Mouse (Mus musculus) midbrain, embryonic 14.5 days (tissue): ENCODE results near the gene Tcte1. TPM values are rescaled to one million over a fixed set of nuclear protein-coding genes. Genes with fewer than 3 reads are reported as not detected.

ENCODE experiments used
- ATAC-seq: fragments of 200-750 bp; cut with Nextera tagmentation; 2 replicates; pipeline ENCODE4 v1.8.0; 2017; ENCODE audit warnings: moderate number of reproducible peaks, moderate library complexity; ENCODE audit not compliant: low FRiP score, low TSS enrichment
- DNase-seq: peaks from one replicate; pipeline ENCODE4 v3.0.0-alpha.2; 2015
- H3K27ac ChIP-seq: fragments of 300-500 bp; sonication (generic); replicated peaks from 2 replicates; pipeline ENCODE4 v1.5.1; 2014; ENCODE audit warnings: mild to moderate bottlenecking, low read depth, low read length, moderate library complexity
- H3K27me3 ChIP-seq: fragments of 300-500 bp; sonication (generic); 2 replicates; pipeline ENCODE4 v1.6.1; 2014; ENCODE audit warnings: low read length, control low read depth, mixed read lengths; ENCODE audit not compliant: control insufficient read depth, insufficient read depth
- H3K36me3 ChIP-seq: fragments of 300-500 bp; sonication (generic); 2 replicates; pipeline ENCODE4 v1.6.1; 2014; ENCODE audit warnings: low read length, control low read depth; ENCODE audit not compliant: control insufficient read depth, insufficient read depth
- H3K4me1 ChIP-seq: fragments of 300-500 bp; sonication (generic); 2 replicates; pipeline ENCODE4 v1.6.1; 2014; ENCODE audit warnings: mild to moderate bottlenecking, antibody characterized with exemption, low read length, control low read depth; ENCODE audit not compliant: control insufficient read depth, insufficient read depth
- H3K4me2 ChIP-seq: fragments of 300-500 bp; sonication (generic); 2 replicates; pipeline ENCODE4 v1.6.1; 2014; ENCODE audit warnings: mild to moderate bottlenecking, low read length, moderate library complexity
- H3K4me3 ChIP-seq: fragments of 300-500 bp; sonication (generic); replicated peaks from 2 replicates; pipeline ENCODE4 v1.5.1; 2014; ENCODE audit warnings: low read depth, low read length
- H3K9ac ChIP-seq: fragments of 300-500 bp; sonication (generic); replicated peaks from 2 replicates; pipeline ENCODE4 v1.6.1; 2014; ENCODE audit warnings: mild to moderate bottlenecking, low read length, moderate library complexity
- H3K9me3 ChIP-seq: fragments of 300-500 bp; sonication (generic); 2 replicates; pipeline ENCODE4 v1.6.1; 2016; ENCODE audit warnings: low read length, control low read depth, mixed read lengths; ENCODE audit not compliant: control insufficient read depth
- WGBS: fragments of 180-500 bp; shearing (Covaris S2); extraction: QIAGEN DNeasy Blood & Tissue Kit; methylation state at CpG from one replicate; pipeline ENCODE4 v1.1.7; 2014; 5-methylcytosine and 5-hydroxymethylcytosine counted together
- polyA plus RNA-seq: library from polyadenylated mRNA; unstranded; fragments of >200 nt; fragmentation: Nextera tagmentation; extraction: Ambion mirVana; gene quantifications from 2 replicates; pipeline ENCODE4 v1.2.1, GENCODE M21; 2014

Gene Tcte1
- polyA plus RNA-seq, 1 experiment from 2014 or later, result 3.0 TPM

- no peak for DNase-seq
- Histone ChIP-seq H3K4me1 (peaks cover 13% of the 10 kb centered on the region), H3K27ac (no peak overlapping the region), H3K4me2 (no peak overlapping the region), H3K4me3 (no peak overlapping the region), H3K9ac (no peak overlapping the region), H3K9me3 (no peaks in the 10 kb centered on the region), H3K36me3 (peaks cover 59% of the 10 kb centered on the region), H3K27me3 (no peaks in the 10 kb centered on the region)
- no peak for ATAC-seq
- 88% methylated on average over 12 of the region's 12 CpGs for WGBS
Observed at GRCm38 (mm10) chr17:45568990-45569389, 45.8 kb downstream of the Tcte1 start.

DNA sequence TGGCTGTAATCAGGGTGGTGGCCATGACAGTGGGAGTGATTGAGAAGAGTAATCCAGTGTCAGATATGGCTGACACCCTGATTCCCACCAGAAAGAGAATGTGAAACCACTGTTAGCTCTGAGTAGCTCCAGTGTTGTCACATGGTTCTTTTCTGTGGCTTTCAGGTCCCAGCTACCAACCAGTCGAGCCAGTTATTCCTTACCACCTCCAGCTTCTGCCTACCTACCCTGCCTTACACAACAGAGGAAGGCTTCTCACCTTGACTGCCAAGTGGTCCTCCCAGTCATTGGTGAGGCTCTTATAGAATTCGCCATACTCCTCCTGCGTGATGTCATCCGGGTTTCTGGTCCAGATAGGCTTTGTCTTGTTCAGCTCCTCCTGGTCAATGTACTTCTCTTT lies 46.8 kb downstream of the Tcte1 start:
- no peak overlapping the region for H3K27ac ChIP-seq
- H3K4me2 ChIP-seq, result no peak overlapping the region
- H3K4me3 ChIP-seq, result no peak overlapping the region
- no peak overlapping the region for H3K9ac ChIP-seq
- WGBS, result 81% methylated on average over 4 of the region's 4 CpGs
- DNase-seq (no peak), ATAC-seq (no peak)
- H3K36me3 ChIP-seq, result peaks cover 59% of the 10 kb centered on the region
- H3K4me1 ChIP-seq, result peaks cover 15% of the 10 kb centered on the region
- no peaks in the 10 kb centered on the region for H3K9me3 ChIP-seq
- H3K27me3 ChIP-seq, result no peaks in the 10 kb centered on the region

DNA sequence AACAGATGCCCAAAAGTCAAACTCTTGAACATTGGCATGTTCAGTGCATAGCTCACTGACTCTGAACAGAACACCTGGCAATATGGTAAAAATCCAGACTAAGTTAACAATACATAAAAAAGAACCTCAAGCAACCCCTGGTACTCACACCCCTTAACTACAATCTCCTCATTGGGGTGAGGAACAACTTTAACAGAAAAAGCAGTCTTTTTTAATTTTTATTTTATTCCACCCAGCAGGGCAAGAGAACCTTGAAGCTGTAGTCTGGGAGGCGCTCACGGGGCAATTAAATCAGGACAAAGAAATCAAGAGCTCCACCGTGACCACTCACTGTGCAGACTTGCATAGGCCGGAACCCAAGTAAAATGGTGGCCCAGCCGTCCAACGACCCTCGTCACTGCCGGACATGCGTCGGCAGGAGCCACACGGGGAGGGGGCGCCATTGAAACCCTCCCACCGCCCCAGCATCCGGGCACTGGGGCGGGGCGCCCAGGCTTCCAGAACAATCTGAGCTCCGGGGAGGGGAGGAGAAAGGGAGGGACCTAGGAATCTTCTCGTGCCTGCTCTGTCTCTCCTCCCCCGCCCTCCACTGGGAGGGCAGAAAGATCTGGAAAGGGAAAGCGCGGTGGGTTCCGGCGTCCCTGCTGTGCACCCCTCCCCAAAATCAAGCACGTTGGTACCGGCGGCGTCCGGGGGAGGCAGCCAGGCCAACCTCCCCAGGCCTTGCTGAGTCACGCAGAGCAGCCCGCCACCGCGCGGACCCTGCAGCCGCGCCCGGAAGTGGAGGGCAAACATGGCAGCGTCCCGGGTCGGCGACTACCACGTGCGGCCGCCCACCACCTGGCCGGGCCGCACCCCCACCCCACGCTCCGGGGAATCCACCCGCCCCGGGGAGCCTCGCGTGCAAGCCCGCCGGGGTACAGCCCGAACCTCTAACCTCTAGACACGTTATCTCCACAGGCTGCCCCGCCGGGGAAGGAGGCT lies 49.2 kb downstream of the Tcte1 start:
- H3K27me3 ChIP-seq, result no peaks in the 10 kb centered on the region
- peak overlapping the region; percentile 99 for H3K27ac ChIP-seq
- H3K36me3 ChIP-seq, result peaks cover 42% of the 10 kb centered on the region
- peak overlapping the region; percentile 90 for H3K4me2 ChIP-seq
- peaks cover 13% of the 10 kb centered on the region; the same call in 1 of the 2 replicates for H3K4me1 ChIP-seq
- H3K9ac ChIP-seq, result peak overlapping the region; percentile 98
- peak; percentile 60 for ATAC-seq
- DNase-seq, result peak; percentile 89
- peak overlapping the region; percentile 100 for H3K4me3 ChIP-seq
- no peaks in the 10 kb centered on the region for H3K9me3 ChIP-seq
- under 1% methylated on average over 56 of the region's 57 CpGs for WGBS

GRCm38 (mm10) chr17:45573087-45573779 lies 50.0 kb downstream of the Tcte1 start, which contains the start of gene Hsp90ab1:
Hsp90ab1 (minus strand) TSS chr17:45573271.
- Histone ChIP-seq H3K4me2 (peak within 1 kb of the TSS; percentile 90), H3K27me3 (no peaks in the 10 kb centered on the region), H3K27ac (peak within 1 kb of the TSS; percentile 99), H3K36me3 (peaks cover 34% of the 10 kb centered on the region), H3K9ac (peak within 1 kb of the TSS; percentile 98), H3K4me3 (peak within 1 kb of the TSS; percentile 100), H3K9me3 (no peaks in the 10 kb centered on the region), H3K4me1 (peaks cover 13% of the 10 kb centered on the region; the same call in 1 of the 2 replicates)
- WGBS, result under 1% methylated on average over 41 of the region's 41 CpGs
- DNase-seq (peak; percentile 100), ATAC-seq (peak; percentile 89)

- no peaks in the 10 kb centered on the region for H3K9me3 ChIP-seq
- WGBS, result 0% methylated on average over 18 of the region's 18 CpGs
- peak overlapping the region; percentile 99 for H3K27ac ChIP-seq
- peaks cover 13% of the 10 kb centered on the region; the same call in 1 of the 2 replicates for H3K4me1 ChIP-seq
- H3K4me3 ChIP-seq, result peak overlapping the region; percentile 100
- no peaks in the 10 kb centered on the region for H3K27me3 ChIP-seq
- peak; percentile 97 for DNase-seq
- H3K36me3 ChIP-seq, result peaks cover 28% of the 10 kb centered on the region
- peak overlapping the region; percentile 98 for H3K9ac ChIP-seq
- peak overlapping the region; percentile 90 for H3K4me2 ChIP-seq
- ATAC-seq, result peak; percentile 64
Observed at GRCm38 (mm10) chr17:45573780-45574123, 50.5 kb downstream of the Tcte1 start.

DNA sequence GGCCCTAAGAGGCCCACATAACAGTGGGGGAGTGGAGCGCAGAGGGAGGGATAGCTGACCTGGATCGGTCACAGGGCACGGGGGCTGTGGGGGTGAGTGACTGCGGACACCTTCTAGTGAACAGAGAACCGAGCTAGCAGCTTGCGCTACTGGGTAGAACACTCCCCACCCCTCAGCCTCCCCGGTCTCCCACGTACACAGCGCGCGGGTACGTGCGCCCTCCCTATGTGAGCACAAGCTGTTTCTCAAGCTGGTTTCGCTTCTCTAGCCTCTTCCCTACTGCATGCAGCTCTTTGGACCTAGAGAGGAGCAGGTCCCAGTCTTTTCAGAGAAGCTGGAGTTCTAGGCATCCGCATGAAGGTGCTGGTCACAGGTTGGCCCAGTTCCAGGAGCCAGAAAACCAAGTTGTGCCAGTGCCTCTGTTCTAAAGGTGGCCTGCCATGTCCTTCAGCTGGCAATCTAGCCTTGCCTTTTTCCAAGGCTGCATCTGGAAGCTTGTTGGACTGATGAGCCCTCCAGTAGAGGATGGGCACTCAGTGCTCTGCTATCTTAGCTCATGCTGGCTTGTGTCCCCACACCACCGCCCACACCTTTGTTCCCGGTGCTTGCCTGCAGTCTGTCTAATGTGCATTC lies 51.0 kb downstream of the Tcte1 start:
- H3K9ac ChIP-seq, result peak overlapping the region; percentile 98
- peak overlapping the region; percentile 90 for H3K4me2 ChIP-seq
- DNase-seq (peak; percentile 80), ATAC-seq (peak; percentile 48)
- H3K27me3 ChIP-seq, result no peaks in the 10 kb centered on the region
- peak overlapping the region; percentile 99 for H3K27ac ChIP-seq
- H3K9me3 ChIP-seq, result no peaks in the 10 kb centered on the region
- 2% methylated on average over 17 of the region's 17 CpGs for WGBS
- peak overlapping the region; percentile 100 for H3K4me3 ChIP-seq
- peaks cover 23% of the 10 kb centered on the region for H3K36me3 ChIP-seq
- peaks cover 13% of the 10 kb centered on the region; the same call in 1 of the 2 replicates for H3K4me1 ChIP-seq

GRCm38 (mm10) chr17:45575123-45575897 lies 52.1 kb downstream of the Tcte1 start:
- no peaks in the 10 kb centered on the region for H3K27me3 ChIP-seq
- peaks cover 13% of the 10 kb centered on the region for H3K36me3 ChIP-seq
- no peaks in the 10 kb centered on the region for H3K9me3 ChIP-seq
- WGBS, result 92% methylated on average over 8 of the region's 8 CpGs
- H3K9ac ChIP-seq, result peak overlapping the region; percentile 98; the same call in 1 of the 2 replicates
- peak overlapping the region; percentile 90 for H3K4me2 ChIP-seq
- peak overlapping the region; percentile 99 for H3K27ac ChIP-seq
- no peak overlapping the region for H3K4me3 ChIP-seq
- H3K4me1 ChIP-seq, result peaks cover 13% of the 10 kb centered on the region; the same call in 1 of the 2 replicates
- ATAC-seq (no peak), DNase-seq (no peak)

DNA sequence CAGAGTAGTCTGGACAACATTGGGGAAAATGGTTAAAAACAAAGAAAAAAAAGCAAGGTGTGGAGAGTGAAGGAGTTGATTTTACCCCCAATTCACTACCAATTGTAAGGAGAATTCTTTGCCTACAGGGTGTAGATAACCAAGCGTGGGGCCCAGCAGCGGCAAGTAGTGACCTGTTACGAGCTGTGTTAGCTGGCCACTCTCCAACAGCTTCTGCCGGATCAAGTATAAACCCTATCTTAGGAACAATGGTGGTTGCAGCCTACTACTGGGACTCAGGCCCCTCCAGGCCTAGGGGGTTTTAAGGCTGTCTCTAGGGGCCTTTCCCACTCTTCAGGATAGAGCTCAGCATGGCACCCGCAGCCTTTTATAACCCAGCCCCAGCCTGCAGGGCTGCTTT lies 55.0 kb downstream of the Tcte1 start:
- H3K9me3 ChIP-seq, result no peaks in the 10 kb centered on the region
- DNase-seq (no peak), ATAC-seq (no peak)
- 61% methylated on average over 5 of the region's 5 CpGs for WGBS
- no peaks in the 10 kb centered on the region for H3K36me3 ChIP-seq
- no peaks in the 10 kb centered on the region for H3K27me3 ChIP-seq
- H3K4me3 ChIP-seq, result no peak overlapping the region
- no peak overlapping the region for H3K4me2 ChIP-seq
- peaks cover 8% of the 10 kb centered on the region; the same call in 1 of the 2 replicates for H3K4me1 ChIP-seq
- H3K9ac ChIP-seq, result no peak overlapping the region
- H3K27ac ChIP-seq, result no peak overlapping the region
